Mouse (Mus musculus): ENCODE results near the gene Ptgs1. TPM values are rescaled to one million over a fixed set of nuclear protein-coding genes. Genes with fewer than 3 reads are reported as not detected.

Gene Ptgs1
- polyA plus RNA-seq, 1 experiment from 2014 or later: 3.7 TPM

DNA sequence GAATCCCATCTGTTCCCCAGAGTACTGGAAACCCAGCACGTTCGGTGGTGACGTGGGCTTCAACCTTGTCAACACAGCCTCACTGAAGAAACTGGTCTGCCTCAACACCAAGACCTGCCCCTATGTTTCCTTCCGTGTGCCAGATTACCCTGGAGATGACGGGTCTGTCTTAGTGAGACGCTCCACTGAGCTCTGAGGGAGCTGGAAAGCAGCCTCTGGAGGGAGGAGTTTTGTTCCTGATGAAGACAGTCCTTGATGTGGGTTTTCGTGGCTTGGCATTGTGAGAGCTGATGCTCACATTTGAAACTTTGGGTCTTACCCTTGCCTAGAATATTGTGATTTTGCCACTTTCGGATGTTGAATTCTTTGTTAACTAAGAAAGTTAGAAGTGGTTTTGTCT is 20.9 kb downstream of the Ptgs1 start:
- 83% methylated on average over 8 of the region's 8 CpGs for WGBS
- no peaks in the 10 kb centered on the region for H3K4me1 ChIP-seq (ENCODE audit: control insufficient read depth, insufficient read depth, low read length)
- DNase-seq (ENCODE audit: low spot score): no peak
- ATAC-seq: no peak
- no peak overlapping the region for H3K4me2 ChIP-seq (ENCODE audit: low read length)
- no peak overlapping the region for H3K4me3 ChIP-seq (ENCODE audit: low read depth, low read length)
- H3K9ac ChIP-seq (ENCODE audit: low read length): no peak overlapping the region
- no peaks in the 10 kb centered on the region for H3K9me3 ChIP-seq (replicated peaks; ENCODE audit: control insufficient read depth, low read length)
- no peak overlapping the region for H3K27ac ChIP-seq (ENCODE audit: low read depth, low read length)
- H3K27me3 ChIP-seq (replicated peaks; ENCODE audit: control insufficient read depth, insufficient read depth, low read length): no peaks in the 10 kb centered on the region
- no peaks in the 10 kb centered on the region for H3K36me3 ChIP-seq (ENCODE audit: control insufficient read depth, insufficient read depth, low read length)

DNA sequence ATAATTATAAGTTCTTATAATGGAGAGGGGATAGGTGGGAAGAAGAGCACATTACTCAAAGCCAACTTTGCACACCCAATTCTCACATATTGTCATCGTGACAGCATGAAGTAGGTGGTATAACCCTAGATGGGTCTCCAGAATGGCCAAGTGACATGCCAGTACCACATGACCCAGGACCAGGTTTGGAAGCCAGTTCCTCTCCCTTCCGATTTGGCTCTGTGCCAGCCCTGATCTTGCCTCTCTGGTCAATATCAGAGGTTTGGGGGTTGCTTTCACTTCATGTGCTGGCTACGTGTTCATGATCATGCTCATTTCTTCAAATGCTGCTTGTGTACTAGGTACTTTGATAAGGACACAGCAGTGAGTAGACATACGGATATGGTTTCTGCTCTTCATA is 22.3 kb downstream of the Ptgs1 start:
- H3K27ac ChIP-seq (ENCODE audit: low read depth, low read length): no peak overlapping the region
- WGBS: 93% methylated on average over 4 of the region's 4 CpGs
- no peak for ATAC-seq
- H3K4me1 ChIP-seq (ENCODE audit: control insufficient read depth, insufficient read depth, low read length): no peaks in the 10 kb centered on the region
- DNase-seq (ENCODE audit: low spot score): no peak
- no peaks in the 10 kb centered on the region for H3K27me3 ChIP-seq (replicated peaks; ENCODE audit: control insufficient read depth, insufficient read depth, low read length)
- no peaks in the 10 kb centered on the region for H3K36me3 ChIP-seq (ENCODE audit: control insufficient read depth, insufficient read depth, low read length)
- no peak overlapping the region for H3K4me3 ChIP-seq (ENCODE audit: low read depth, low read length)
- no peak overlapping the region for H3K9ac ChIP-seq (ENCODE audit: low read length)
- H3K9me3 ChIP-seq (replicated peaks; ENCODE audit: control insufficient read depth, low read length): no peaks in the 10 kb centered on the region
- no peak overlapping the region for H3K4me2 ChIP-seq (ENCODE audit: low read length)

DNA sequence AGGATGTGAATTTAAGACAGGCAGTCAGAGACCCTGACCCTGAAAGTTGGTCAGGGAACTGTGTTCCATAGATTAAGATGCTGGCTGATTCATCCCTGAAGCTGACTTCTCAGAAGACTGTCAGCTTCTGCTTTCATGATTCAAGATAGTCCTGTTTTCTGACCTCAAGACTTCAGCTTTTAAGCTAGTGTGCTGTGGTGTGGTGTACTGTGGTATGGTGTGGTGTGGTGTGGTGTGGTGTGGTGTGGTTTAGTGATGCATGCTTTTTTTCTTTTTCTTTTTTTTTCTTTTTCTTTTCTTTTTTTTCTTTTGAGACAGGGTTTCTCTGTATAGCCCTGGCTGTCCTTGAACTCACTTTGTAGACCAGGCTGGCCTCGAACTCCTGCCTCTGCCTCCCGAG is 24.2 kb downstream of the Ptgs1 start:
- DNase-seq (ENCODE audit: low spot score) (no peak), ATAC-seq (no peak)
- WGBS: 91% methylated on average over 2 of the region's 2 CpGs
- Histone ChIP-seq H3K9me3 (replicated peaks; ENCODE audit: control insufficient read depth, low read length) (no peaks in the 10 kb centered on the region), H3K9ac (ENCODE audit: low read length) (no peak overlapping the region), H3K36me3 (ENCODE audit: control insufficient read depth, insufficient read depth, low read length) (no peaks in the 10 kb centered on the region), H3K27ac (ENCODE audit: low read depth, low read length) (no peak overlapping the region), H3K4me1 (ENCODE audit: control insufficient read depth, insufficient read depth, low read length) (no peaks in the 10 kb centered on the region), H3K4me2 (ENCODE audit: low read length) (no peak overlapping the region), H3K27me3 (replicated peaks; ENCODE audit: control insufficient read depth, insufficient read depth, low read length) (no peaks in the 10 kb centered on the region), H3K4me3 (ENCODE audit: low read depth, low read length) (no peak overlapping the region)

DNA sequence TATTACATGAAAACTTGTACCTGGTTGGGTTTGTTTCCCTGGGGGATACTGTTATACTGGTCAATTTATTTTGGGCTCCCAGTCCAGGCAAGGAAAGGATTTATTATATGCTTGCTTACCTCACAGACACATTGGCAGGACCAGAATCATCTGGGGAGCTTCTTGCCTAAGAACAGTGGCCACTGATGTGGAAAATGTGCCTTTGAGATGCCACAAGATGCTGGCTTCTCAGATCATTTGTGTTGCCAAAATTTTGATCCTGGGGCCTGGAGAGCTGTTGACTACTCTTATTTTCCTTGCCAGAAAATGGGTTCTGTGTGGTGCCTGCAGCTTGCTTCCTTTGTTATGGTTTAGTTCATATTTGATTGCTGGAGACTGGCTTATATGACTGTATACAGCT is 26.7 kb downstream of the Ptgs1 start:
- H3K4me2 ChIP-seq (ENCODE audit: low read length): no peak overlapping the region
- ATAC-seq (no peak), DNase-seq (ENCODE audit: low spot score) (no peak)
- H3K27ac ChIP-seq (ENCODE audit: low read depth, low read length): no peak overlapping the region
- H3K9me3 ChIP-seq (replicated peaks; ENCODE audit: control insufficient read depth, low read length): no peaks in the 10 kb centered on the region
- no peak overlapping the region for H3K4me3 ChIP-seq (ENCODE audit: low read depth, low read length)
- no peaks in the 10 kb centered on the region for H3K27me3 ChIP-seq (replicated peaks; ENCODE audit: control insufficient read depth, insufficient read depth, low read length)
- H3K36me3 ChIP-seq (ENCODE audit: control insufficient read depth, insufficient read depth, low read length): no peaks in the 10 kb centered on the region
- no peaks in the 10 kb centered on the region for H3K4me1 ChIP-seq (ENCODE audit: control insufficient read depth, insufficient read depth, low read length)
- H3K9ac ChIP-seq (ENCODE audit: low read length): no peak overlapping the region

DNA sequence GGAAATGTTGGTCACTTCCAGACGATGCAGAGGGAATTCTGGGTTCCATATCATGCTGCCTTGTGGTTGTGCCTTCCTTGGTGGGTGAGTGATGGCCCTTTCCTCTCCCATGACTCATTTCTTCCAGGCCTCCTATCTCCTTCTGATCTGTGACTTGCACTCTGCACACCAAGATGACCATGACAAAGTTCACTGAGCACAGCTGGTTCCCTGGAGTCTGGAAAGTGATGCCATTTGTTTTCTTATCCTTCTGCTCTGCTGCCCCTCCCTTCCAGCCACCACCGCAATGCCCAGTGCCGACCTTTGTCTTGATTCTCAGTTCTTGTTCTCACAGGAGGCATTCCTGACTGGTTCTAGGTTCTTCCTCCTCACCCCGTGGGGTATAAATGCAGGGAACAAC is 29.2 kb downstream of the Ptgs1 start:
- no peaks in the 10 kb centered on the region for H3K4me1 ChIP-seq (ENCODE audit: control insufficient read depth, insufficient read depth, low read length)
- H3K27ac ChIP-seq (ENCODE audit: low read depth, low read length): no peak overlapping the region
- DNase-seq (ENCODE audit: low spot score): no peak
- ATAC-seq: no peak
- H3K9me3 ChIP-seq (replicated peaks; ENCODE audit: control insufficient read depth, low read length): no peaks in the 10 kb centered on the region
- H3K9ac ChIP-seq (ENCODE audit: low read length): no peak overlapping the region
- no peaks in the 10 kb centered on the region for H3K36me3 ChIP-seq (ENCODE audit: control insufficient read depth, insufficient read depth, low read length)
- H3K4me2 ChIP-seq (ENCODE audit: low read length): no peak overlapping the region
- H3K27me3 ChIP-seq (replicated peaks; ENCODE audit: control insufficient read depth, insufficient read depth, low read length): no peaks in the 10 kb centered on the region
- 75% methylated on average over 4 of the region's 4 CpGs for WGBS
- H3K4me3 ChIP-seq (ENCODE audit: low read depth, low read length): no peak overlapping the region

DNA sequence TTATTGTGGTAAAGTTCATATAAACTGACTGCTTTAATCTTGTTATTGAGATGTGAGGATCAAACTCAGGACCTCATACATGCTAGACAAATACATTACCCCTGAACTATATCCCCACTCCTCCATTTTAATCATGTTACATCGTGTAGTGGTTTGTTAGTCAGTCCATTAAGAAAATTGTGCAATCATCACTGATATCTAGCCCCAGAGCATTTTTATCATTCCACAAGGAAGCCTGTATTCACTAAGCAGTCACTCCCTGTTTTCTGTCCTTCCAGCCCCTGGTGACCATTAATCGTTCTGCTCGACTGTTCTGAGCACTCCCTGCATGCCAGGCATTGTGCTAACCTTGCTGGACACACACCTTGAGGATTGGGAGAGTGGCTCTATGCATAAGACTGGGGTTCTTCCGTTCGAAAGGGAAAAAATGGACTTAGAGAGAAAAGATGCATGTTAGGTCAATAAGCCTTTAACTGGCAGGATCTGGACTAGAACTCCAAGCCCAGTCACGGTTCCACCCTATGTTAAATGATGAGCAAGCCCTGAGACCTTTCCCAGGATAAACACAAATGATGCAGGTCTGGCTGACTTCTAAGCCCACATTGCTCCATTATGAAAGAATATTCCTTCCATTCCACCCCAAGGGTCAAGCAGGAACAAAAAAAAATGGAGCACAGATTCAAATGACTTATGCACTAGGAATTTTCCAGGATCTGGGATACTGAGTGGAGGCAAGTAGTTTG is 29.7 kb downstream of the Ptgs1 start:
- Histone ChIP-seq H3K36me3 (ENCODE audit: control insufficient read depth, insufficient read depth, low read length) (no peaks in the 10 kb centered on the region), H3K4me3 (ENCODE audit: low read depth, low read length) (no peak overlapping the region), H3K4me2 (ENCODE audit: low read length) (no peak overlapping the region), H3K9me3 (replicated peaks; ENCODE audit: control insufficient read depth, low read length) (no peaks in the 10 kb centered on the region), H3K27me3 (replicated peaks; ENCODE audit: control insufficient read depth, insufficient read depth, low read length) (no peaks in the 10 kb centered on the region), H3K27ac (ENCODE audit: low read depth, low read length) (no peak overlapping the region), H3K9ac (ENCODE audit: low read length) (no peak overlapping the region), H3K4me1 (ENCODE audit: control insufficient read depth, insufficient read depth, low read length) (no peaks in the 10 kb centered on the region)
- ATAC-seq (no peak), DNase-seq (ENCODE audit: low spot score) (no peak)
- WGBS: 80% methylated on average over 6 of the region's 6 CpGs

DNA sequence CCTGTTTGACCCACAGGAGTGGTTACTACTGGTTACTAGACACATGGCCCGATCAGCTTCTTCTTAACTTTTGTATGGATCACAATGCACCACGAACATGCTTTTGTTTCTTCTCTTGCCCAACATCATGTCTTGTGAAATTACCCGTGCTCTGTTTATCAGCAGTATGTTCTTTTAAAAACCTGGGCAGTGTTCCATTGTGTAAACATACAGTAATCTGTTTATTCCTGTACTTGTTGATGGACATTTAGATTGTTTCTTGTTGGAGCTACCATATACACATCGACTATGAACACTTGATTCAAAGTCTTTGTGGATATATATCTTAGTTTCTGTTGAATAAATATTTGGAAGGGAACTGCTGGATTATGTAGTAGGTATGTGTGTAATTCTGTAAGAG is 31.8 kb downstream of the Ptgs1 start:
- ATAC-seq: no peak
- H3K36me3 ChIP-seq (ENCODE audit: control insufficient read depth, insufficient read depth, low read length): no peaks in the 10 kb centered on the region
- no peak overlapping the region for H3K4me3 ChIP-seq (ENCODE audit: low read depth, low read length)
- no peak overlapping the region for H3K4me2 ChIP-seq (ENCODE audit: low read length)
- no peaks in the 10 kb centered on the region for H3K9me3 ChIP-seq (replicated peaks; ENCODE audit: control insufficient read depth, low read length)
- H3K4me1 ChIP-seq (ENCODE audit: control insufficient read depth, insufficient read depth, low read length): no peaks in the 10 kb centered on the region
- 79% methylated on average over 4 of the region's 4 CpGs for WGBS
- DNase-seq (ENCODE audit: low spot score): no peak
- no peak overlapping the region for H3K9ac ChIP-seq (ENCODE audit: low read length)
- H3K27me3 ChIP-seq (replicated peaks; ENCODE audit: control insufficient read depth, insufficient read depth, low read length): no peaks in the 10 kb centered on the region
- H3K27ac ChIP-seq (ENCODE audit: low read depth, low read length): no peak overlapping the region

DNA sequence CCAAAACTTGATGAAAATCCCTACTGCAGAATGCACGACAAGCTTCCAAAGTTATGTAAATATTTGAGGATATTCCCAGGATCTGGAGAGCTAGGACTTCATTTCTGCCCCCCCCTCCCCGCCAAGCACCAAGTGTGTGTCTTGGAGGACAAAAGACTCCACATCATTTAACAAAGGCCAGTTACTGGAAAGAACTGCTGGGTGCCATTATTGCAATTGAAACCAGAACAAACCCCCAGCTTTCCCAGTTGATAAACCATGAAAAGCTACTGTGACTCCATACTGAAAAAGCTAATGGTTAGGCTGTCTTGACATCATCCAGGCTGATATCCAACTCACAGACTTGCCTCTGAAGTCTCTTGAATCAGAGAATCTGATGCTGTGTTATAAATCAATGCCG is 39.2 kb downstream of the Ptgs1 start:
- DNase-seq (ENCODE audit: low spot score) (no peak), ATAC-seq (no peak)
- no peak overlapping the region for H3K27ac ChIP-seq (ENCODE audit: low read depth, low read length)
- no peak overlapping the region for H3K9ac ChIP-seq (ENCODE audit: low read length)
- no peak overlapping the region for H3K4me2 ChIP-seq (ENCODE audit: low read length)
- H3K4me3 ChIP-seq (ENCODE audit: low read depth, low read length): no peak overlapping the region
- no peaks in the 10 kb centered on the region for H3K27me3 ChIP-seq (replicated peaks; ENCODE audit: control insufficient read depth, insufficient read depth, low read length)
- H3K4me1 ChIP-seq (ENCODE audit: control insufficient read depth, insufficient read depth, low read length): no peaks in the 10 kb centered on the region
- whole genome bisulfite sequencing: 39% methylated on average over 3 of the region's 3 CpGs
- no peaks in the 10 kb centered on the region for H3K9me3 ChIP-seq (replicated peaks; ENCODE audit: control insufficient read depth, low read length)
- H3K36me3 ChIP-seq (ENCODE audit: control insufficient read depth, insufficient read depth, low read length): no peaks in the 10 kb centered on the region

DNA sequence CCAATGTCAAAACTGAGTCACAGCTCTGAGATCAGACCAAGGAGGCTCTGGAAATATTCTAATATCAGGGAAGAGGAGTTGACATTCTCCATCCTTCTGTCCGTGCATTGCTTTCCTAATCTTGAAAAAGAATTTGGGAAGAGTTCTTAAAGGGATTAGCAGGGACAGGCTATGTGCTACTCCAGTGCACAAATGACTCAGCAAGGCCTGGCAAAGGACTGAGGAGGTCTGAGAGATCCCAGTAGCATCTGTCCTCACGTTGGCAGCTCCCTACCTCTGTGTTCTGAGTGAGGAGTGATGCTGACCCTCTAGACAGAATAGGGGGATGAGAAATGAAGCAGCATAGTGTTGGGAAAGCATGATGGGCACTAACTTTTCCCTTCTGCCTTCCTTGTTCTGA is 40.0 kb downstream of the Ptgs1 start:
- no peak for ATAC-seq

More for the DNA sequence above, 40.0 kb downstream of the Ptgs1 start:
- Histone ChIP-seq H3K27ac (ENCODE audit: low read depth, low read length) (no peak overlapping the region), H3K4me1 (ENCODE audit: control insufficient read depth, insufficient read depth, low read length) (no peaks in the 10 kb centered on the region), H3K27me3 (replicated peaks; ENCODE audit: control insufficient read depth, insufficient read depth, low read length) (no peaks in the 10 kb centered on the region), H3K9ac (ENCODE audit: low read length) (no peak overlapping the region), H3K4me3 (ENCODE audit: low read depth, low read length) (no peak overlapping the region), H3K9me3 (replicated peaks; ENCODE audit: control insufficient read depth, low read length) (no peaks in the 10 kb centered on the region), H3K36me3 (ENCODE audit: control insufficient read depth, insufficient read depth, low read length) (no peaks in the 10 kb centered on the region), H3K4me2 (ENCODE audit: low read length) (no peak overlapping the region)
- WGBS: 43% methylated on average over 2 of the region's 2 CpGs
- no peak for DNase-seq (ENCODE audit: low spot score)

All from forebrain, embryonic 14.5 days (tissue).